1 mouse cellular context compared by ENCODE assay signal in genomic region chr7:25385850-25386555, GRCm38 (mm10).
TF ChIP-seq lines count a peak whose summit lies in the region.

No protein-coding gene starts in this region.

TF ChIP-seq in MEL, 35 proteins besides CTCF, POLR2A, EP300 and RAD21 (continued from another document):
- no peak; the same call in 1 of the 2 replicates for TF ChIP-seq SMC3 (IDR thresholded peaks at IDR 0.05; ENCODE audit: low read depth, low read length)
- TF ChIP-seq POLR2AphosphoS2 (IDR thresholded peaks at IDR 0.05; ENCODE audit: low read length) = no peak
- TF ChIP-seq MAZ (IDR thresholded peaks at IDR 0.05; ENCODE audit: low read depth, low read length) = peak; percentile 36; the same call in 1 of the 2 replicates
- TF ChIP-seq ETS1 (IDR thresholded peaks at IDR 0.05; ENCODE audit: low read depth, low read length) = peak; percentile 60
- TF ChIP-seq UBTF (IDR thresholded peaks at IDR 0.05; ENCODE audit: borderline replicate concordance, insufficient read depth, low read depth, low read length) = no peak
- TF ChIP-seq NELFE (IDR thresholded peaks at IDR 0.05; ENCODE audit: low read depth, low read length) = peak; percentile 22; the same call in 1 of the 2 replicates
